Mouse (Mus musculus): Measurements from ENCODE around the gene Slc25a54.

The Slc25a54 gene

GRCm38 (mm10) chr3:109080169-109080568 is at the start of gene Slc25a54:
Gene Slc25a54, plus strand, starts transcription at chr3:109080469.
- DNase-seq (ENCODE audit: low spot score) = no peak

GRCm38 (mm10) chr3:109030817-109031216 is 49.5 kb upstream of the Slc25a54 start:
- DNase-seq (ENCODE audit: low spot score) = no peak

- DNase-seq (ENCODE audit: low spot score) = no peak
Observed at GRCm38 (mm10) chr3:109031626-109032025, 48.6 kb upstream of the Slc25a54 start.

- no peak for DNase-seq (ENCODE audit: low spot score)
Observed at GRCm38 (mm10) chr3:109032306-109032705, 48.0 kb upstream of the Slc25a54 start.

GRCm38 (mm10) chr3:109034411-109034810 is 45.9 kb upstream of the Slc25a54 start:
- no peak for DNase-seq (ENCODE audit: low spot score)

GRCm38 (mm10) chr3:109040908-109041307 is 39.4 kb upstream of the Slc25a54 start:
- no peak for DNase-seq (ENCODE audit: low spot score)

GRCm38 (mm10) chr3:109043395-109043794 is 36.9 kb upstream of the Slc25a54 start:
- no peak for DNase-seq (ENCODE audit: low spot score)

- no peak for DNase-seq (ENCODE audit: low spot score)
Observed at GRCm38 (mm10) chr3:109046428-109046827, 33.8 kb upstream of the Slc25a54 start.

GRCm38 (mm10) chr3:109047707-109048283 is 32.5 kb upstream of the Slc25a54 start:
- no peak for DNase-seq (ENCODE audit: low spot score)

- DNase-seq (ENCODE audit: low spot score) = no peak
Observed at GRCm38 (mm10) chr3:109051056-109051945, 29.0 kb upstream of the Slc25a54 start.

- no peak for DNase-seq (ENCODE audit: low spot score)
Observed at GRCm38 (mm10) chr3:109051946-109052331, 28.3 kb upstream of the Slc25a54 start.

GRCm38 (mm10) chr3:109059903-109060302 is 20.4 kb upstream of the Slc25a54 start:
- no peak for DNase-seq (ENCODE audit: low spot score)

- no peak for DNase-seq (ENCODE audit: low spot score)
Observed at GRCm38 (mm10) chr3:109062391-109062790, 17.9 kb upstream of the Slc25a54 start.

GRCm38 (mm10) chr3:109062989-109063388 is 17.3 kb upstream of the Slc25a54 start:
- no peak for DNase-seq (ENCODE audit: low spot score)

GRCm38 (mm10) chr3:109084418-109084817 is 4.1 kb downstream of the Slc25a54 start:
- DNase-seq (ENCODE audit: low spot score) = no peak

GRCm38 (mm10) chr3:109088460-109088859 is 8.2 kb downstream of the Slc25a54 start:
- DNase-seq (ENCODE audit: low spot score) = no peak

- DNase-seq (ENCODE audit: low spot score) = no peak
Observed at GRCm38 (mm10) chr3:109104702-109105101, 24.4 kb downstream of the Slc25a54 start.

- no peak for DNase-seq (ENCODE audit: low spot score)
Observed at GRCm38 (mm10) chr3:109117136-109117535, 36.9 kb downstream of the Slc25a54 start.

GRCm38 (mm10) chr3:109119562-109119961 is 39.3 kb downstream of the Slc25a54 start:
- DNase-seq (ENCODE audit: low spot score) = no peak

GRCm38 (mm10) chr3:109119973-109120372 is 39.7 kb downstream of the Slc25a54 start:
- no peak for DNase-seq (ENCODE audit: low spot score)

- peak; percentile 39 for DNase-seq (ENCODE audit: low spot score)
Observed at GRCm38 (mm10) chr3:109122641-109123530, 42.6 kb downstream of the Slc25a54 start, which contains the start of gene Slc25a24. Gene Slc25a24, plus strand, starts transcription at chr3:109123149.

GRCm38 (mm10) chr3:109123531-109123981 is 43.3 kb downstream of the Slc25a54 start:
- DNase-seq (ENCODE audit: low spot score) = peak; percentile 29
